Mouse (Mus musculus): ENCODE measurements around the gene Trove2. TPM values are rescaled to one million over a fixed set of nuclear protein-coding genes. Genes with fewer than 3 reads are reported as not detected.

The Trove2 gene
- 42.5 TPM for polyA plus RNA-seq (2014; fragmentation: Illumina TruSeq; extraction: RNeasy Lipid Tissue Mini Kit (QIAGEN cat#74804); ENCODE audit: low read depth, low replicate concordance)

GRCm38 (mm10) chr1:143776446-143777411, at the start of gene Trove2, which contains the start of gene Uchl5:
Gene Trove2, minus strand, starts transcription at chr1:143777068.
Gene Uchl5, plus strand, starts transcription at chr1:143777272.

DNA sequence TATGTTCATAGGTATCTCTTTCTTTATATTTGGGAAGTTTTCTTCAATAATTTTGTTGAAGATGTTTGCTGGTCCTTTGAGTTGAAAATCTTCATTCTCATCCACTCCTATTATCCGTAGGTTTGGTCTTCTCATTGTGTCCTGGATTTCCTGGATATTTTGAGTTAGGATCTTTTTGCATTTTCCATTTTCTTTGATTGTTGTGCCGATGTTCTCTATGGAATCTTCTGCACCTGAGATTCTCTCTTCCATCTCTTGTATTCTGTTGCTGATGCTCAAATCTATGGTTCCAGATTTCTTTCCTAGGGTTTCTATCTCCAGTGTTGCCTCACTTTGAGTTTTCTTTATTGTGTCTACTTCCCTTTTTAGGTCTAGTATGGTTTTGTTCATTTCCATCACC, 60.8 kb downstream of the Trove2 start, which contains the start of gene Glrx2:
Gene Glrx2 (plus strand): TSS at position 301 of the 400 bp plus-strand sequence.

DNA sequence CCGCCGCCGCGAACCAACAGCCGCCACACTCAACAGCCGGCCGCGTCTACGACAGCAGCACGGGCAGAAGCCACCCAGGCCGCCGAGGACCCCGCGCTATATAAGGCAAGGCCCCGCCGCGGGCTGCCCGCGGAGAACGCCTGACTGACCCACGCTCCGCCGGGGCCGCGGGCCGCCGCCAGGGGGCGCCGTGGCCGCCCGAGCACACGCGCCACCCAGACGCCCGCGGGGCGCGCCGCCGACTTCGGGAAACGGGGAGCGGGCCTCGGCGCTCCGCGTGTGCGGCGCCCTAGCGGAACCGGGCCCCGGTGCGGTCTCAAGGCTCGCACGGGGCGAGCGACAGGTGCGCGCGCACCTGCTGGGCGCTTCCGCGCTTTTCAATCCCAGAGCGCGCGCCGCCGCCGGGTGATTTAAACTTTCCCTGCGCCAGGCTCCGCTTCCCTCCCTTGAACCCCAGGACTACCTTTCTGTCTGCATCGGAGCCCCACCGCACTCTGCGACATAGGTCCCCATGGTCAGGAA, 74.1 kb downstream of the Trove2 start, which contains the start of gene Cdc73:
Gene Cdc73 (minus strand): TSS at position 153 of the 522 bp plus-strand sequence.

Other genes starting within 250 kb of the Trove2 start
- gene B3galt2, start 136.4 kb downstream of the Trove2 start, polyA plus RNA-seq (2014; fragmentation: Illumina TruSeq; extraction: RNeasy Lipid Tissue Mini Kit (QIAGEN cat#74804); ENCODE audit: low read depth, low replicate concordance) = 2.6 TPM
- gene Cdc73, start 74.2 kb downstream of the Trove2 start, polyA plus RNA-seq (2014; fragmentation: Illumina TruSeq; extraction: RNeasy Lipid Tissue Mini Kit (QIAGEN cat#74804); ENCODE audit: low read depth, low replicate concordance) = 90.9 TPM
- gene Glrx2, start 60.7 kb downstream of the Trove2 start, polyA plus RNA-seq (2014; fragmentation: Illumina TruSeq; extraction: RNeasy Lipid Tissue Mini Kit (QIAGEN cat#74804); ENCODE audit: low read depth, low replicate concordance) = 136 TPM
- 103 TPM for gene Uchl5, start 204 bp upstream of the Trove2 start, polyA plus RNA-seq (2014; fragmentation: Illumina TruSeq; extraction: RNeasy Lipid Tissue Mini Kit (QIAGEN cat#74804); ENCODE audit: low read depth, low replicate concordance)
- 49.6 TPM for gene Rgs2, start 227.1 kb upstream of the Trove2 start, polyA plus RNA-seq (2014; fragmentation: Illumina TruSeq; extraction: RNeasy Lipid Tissue Mini Kit (QIAGEN cat#74804); ENCODE audit: low read depth, low replicate concordance)

Measured in kidney, adult 10 weeks (tissue).